Mouse (Mus musculus) bone marrow macrophage, adult 2 months (primary cell): ENCODE measurements around the gene Gipc3.

Experiments used
- CTCF ChIP-seq: IDR thresholded peaks from 2 replicates; pipeline ENCODE4 v1.5.1; 2012; ENCODE audit warnings: low read depth, mild to moderate bottlenecking, low read length, moderate library complexity
- POLR2A ChIP-seq: IDR thresholded peaks from 2 replicates; pipeline ENCODE4 v1.6.1; 2012; ENCODE audit warnings: mild to moderate bottlenecking, low read depth, low read length, borderline replicate concordance

GRCm38 (mm10) chr10:81378553-81379182 is 35.6 kb upstream of the Gipc3 start:
- TF ChIP-seq CTCF (no peak), POLR2A (no peak)
